Mouse (Mus musculus): ENCODE results near the gene Armh3. TPM values are rescaled to one million over a fixed set of nuclear protein-coding genes. Genes with fewer than 3 reads are reported as not detected.

The Armh3 gene
- polyA plus RNA-seq, 1 experiment from 2014 or later, result 9.6 TPM

DNA sequence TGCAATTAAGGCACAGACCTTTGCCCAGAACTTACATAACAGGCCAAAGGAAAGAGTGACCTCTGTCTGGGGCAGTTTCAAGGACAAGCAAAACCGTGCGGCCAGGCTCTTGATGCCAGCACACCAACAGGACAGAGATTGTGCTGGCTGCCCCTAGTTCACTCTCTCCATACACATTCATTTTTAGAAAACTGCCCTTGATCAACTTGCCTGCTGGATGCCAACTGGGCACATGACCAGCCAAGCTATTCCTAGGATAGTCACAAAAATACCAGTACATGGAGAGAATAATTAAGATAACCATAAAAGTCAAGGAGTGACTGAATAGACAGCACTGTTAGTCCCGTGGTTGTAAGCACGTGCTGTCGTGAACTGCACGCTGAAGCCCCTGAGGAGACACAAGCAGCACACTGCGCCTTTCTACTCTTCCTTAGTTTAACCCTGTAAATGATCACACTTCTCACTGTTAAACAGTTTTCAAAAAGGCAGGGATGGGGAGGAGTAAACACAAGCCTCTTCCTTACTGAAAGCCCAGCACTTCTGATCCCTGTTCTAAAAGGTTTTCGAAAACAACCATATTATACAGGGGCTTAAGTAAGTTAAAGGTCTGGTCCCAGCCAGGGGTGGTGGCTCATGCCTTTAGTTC, 95.8 kb downstream of the Armh3 start:
- Histone ChIP-seq H3K4me3 (ENCODE audit: low read depth, low read length) (no peak overlapping the region), H3K36me3 (ENCODE audit: control insufficient read depth, insufficient read depth, low read length) (0 out of 2 replicates have a peak, but pooled peaks cover 3% of the 10 kb centered on the region), H3K9me3 (replicated peaks; ENCODE audit: control insufficient read depth, low read length) (no peaks in the 10 kb centered on the region), H3K27ac (ENCODE audit: low read depth, low read length) (no peak overlapping the region; the same call in 1 of the 2 replicates), H3K9ac (ENCODE audit: low read depth, low read length) (no peak overlapping the region), H3K27me3 (ENCODE audit: control insufficient read depth, insufficient read depth, low read length) (no peaks in the 10 kb centered on the region), H3K4me1 (ENCODE audit: control insufficient read depth, insufficient read depth, low read length) (0 out of 2 replicates have a peak, but pooled peaks cover 4% of the 10 kb centered on the region), H3K4me2 (no peak overlapping the region)
- ATAC-seq (replicated peaks; ENCODE audit: insufficient number of reproducible peaks, low FRiP score, low TSS enrichment), result no peak
- WGBS (ENCODE audit: insufficient replicate concordance), result 63% methylated on average over 8 of the region's 8 CpGs

DNA sequence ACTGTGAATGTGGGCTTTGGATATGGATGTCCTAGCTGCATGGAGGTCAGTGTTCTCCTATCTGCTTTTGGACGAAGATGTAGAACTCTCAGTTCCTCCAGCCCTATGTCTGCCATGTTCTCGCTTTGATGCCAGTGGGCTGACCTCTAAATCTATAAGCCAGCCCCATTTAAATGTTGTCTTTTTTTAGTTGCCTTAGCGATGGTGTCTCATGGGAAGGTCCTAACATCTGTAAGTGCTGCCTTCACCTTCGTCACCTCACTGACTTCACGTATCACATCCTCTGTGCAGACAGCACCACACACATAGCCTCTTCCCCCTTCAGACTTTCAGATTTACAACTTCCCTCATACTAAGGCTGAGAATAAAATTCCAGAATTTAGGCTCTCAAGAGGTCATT, 97.5 kb downstream of the Armh3 start:
- no peak for ATAC-seq (replicated peaks; ENCODE audit: insufficient number of reproducible peaks, low FRiP score, low TSS enrichment)
- Histone ChIP-seq H3K9ac (ENCODE audit: low read depth, low read length) (no peak overlapping the region), H3K27me3 (ENCODE audit: control insufficient read depth, insufficient read depth, low read length) (no peaks in the 10 kb centered on the region), H3K9me3 (replicated peaks; ENCODE audit: control insufficient read depth, low read length) (no peaks in the 10 kb centered on the region), H3K4me3 (ENCODE audit: low read depth, low read length) (no peak overlapping the region), H3K36me3 (ENCODE audit: control insufficient read depth, insufficient read depth, low read length) (0 out of 2 replicates have a peak, but pooled peaks cover 3% of the 10 kb centered on the region), H3K4me1 (ENCODE audit: control insufficient read depth, insufficient read depth, low read length) (0 out of 2 replicates have a peak, but pooled peaks cover 4% of the 10 kb centered on the region), H3K27ac (ENCODE audit: low read depth, low read length) (no peak overlapping the region), H3K4me2 (no peak overlapping the region)
- WGBS (ENCODE audit: insufficient replicate concordance), result 88% methylated on average over 5 of the region's 5 CpGs

DNA sequence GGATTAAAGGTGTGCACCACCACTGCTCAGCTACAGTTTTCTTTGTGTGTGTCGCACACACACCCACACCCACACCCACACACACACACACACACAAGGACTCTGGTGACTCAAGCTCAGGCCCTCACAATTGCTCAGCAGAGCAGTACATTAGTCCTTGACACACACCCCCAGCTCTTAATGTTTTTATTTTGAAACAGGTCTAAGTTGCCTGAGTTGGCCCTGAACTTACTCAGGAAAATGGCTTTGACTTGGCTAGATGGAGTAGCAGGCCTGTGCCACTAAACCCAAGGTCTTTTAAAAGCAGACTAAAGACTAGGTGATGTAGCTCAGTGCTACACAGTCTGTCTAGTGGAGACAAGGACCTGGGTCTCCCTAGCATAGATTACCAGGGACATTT, 102.6 kb downstream of the Armh3 start:
- no peak overlapping the region for H3K4me3 ChIP-seq (ENCODE audit: low read depth, low read length)
- H3K27me3 ChIP-seq (ENCODE audit: control insufficient read depth, insufficient read depth, low read length), result no peaks in the 10 kb centered on the region
- ATAC-seq (replicated peaks; ENCODE audit: insufficient number of reproducible peaks, low FRiP score, low TSS enrichment), result no peak
- H3K4me1 ChIP-seq (ENCODE audit: control insufficient read depth, insufficient read depth, low read length), result no peaks in the 10 kb centered on the region
- H3K36me3 ChIP-seq (ENCODE audit: control insufficient read depth, insufficient read depth, low read length), result 0 out of 2 replicates have a peak, but pooled peaks cover 3% of the 10 kb centered on the region
- H3K27ac ChIP-seq (ENCODE audit: low read depth, low read length), result no peak overlapping the region
- no peak overlapping the region for H3K4me2 ChIP-seq
- no peaks in the 10 kb centered on the region for H3K9me3 ChIP-seq (replicated peaks; ENCODE audit: control insufficient read depth, low read length)
- WGBS (ENCODE audit: insufficient replicate concordance), result 96% methylated on average over 1 of the region's 1 CpGs
- H3K9ac ChIP-seq (ENCODE audit: low read depth, low read length), result no peak overlapping the region

GRCm38 (mm10) chr19:45882056-45882455, 116.2 kb downstream of the Armh3 start:
- Histone ChIP-seq H3K27ac (ENCODE audit: low read depth, low read length) (no peak overlapping the region), H3K4me2 (no peak overlapping the region), H3K9me3 (replicated peaks; ENCODE audit: control insufficient read depth, low read length) (no peaks in the 10 kb centered on the region), H3K27me3 (ENCODE audit: control insufficient read depth, insufficient read depth, low read length) (no peaks in the 10 kb centered on the region), H3K36me3 (ENCODE audit: control insufficient read depth, insufficient read depth, low read length) (no peaks in the 10 kb centered on the region; the same call in 1 of the 2 replicates), H3K4me1 (ENCODE audit: control insufficient read depth, insufficient read depth, low read length) (no peaks in the 10 kb centered on the region), H3K4me3 (ENCODE audit: low read depth, low read length) (no peak overlapping the region), H3K9ac (ENCODE audit: low read depth, low read length) (no peak overlapping the region)
- ATAC-seq (replicated peaks; ENCODE audit: insufficient number of reproducible peaks, low FRiP score, low TSS enrichment), result no peak
- WGBS (ENCODE audit: insufficient replicate concordance), result 55% methylated on average over 3 of the region's 3 CpGs

DNA sequence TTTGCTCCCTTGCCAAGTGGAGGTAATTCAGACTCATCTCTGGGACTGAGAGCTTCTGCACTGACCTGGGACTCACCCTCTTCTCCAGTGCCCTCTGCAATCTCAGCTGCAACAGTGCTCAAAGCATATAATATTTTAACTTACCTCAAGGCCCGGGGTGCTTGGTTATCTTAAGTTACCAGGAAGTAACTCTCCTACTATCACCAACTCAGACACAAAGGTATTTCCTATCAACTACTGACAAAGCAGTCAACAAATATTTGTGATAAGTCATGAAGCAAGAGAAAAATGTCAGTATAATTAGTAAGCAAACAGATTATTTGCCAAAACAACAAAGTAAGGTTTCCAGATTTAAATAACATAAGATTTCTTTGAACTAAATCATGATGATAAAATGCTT, 125.0 kb downstream of the Armh3 start:
- Histone ChIP-seq H3K36me3 (ENCODE audit: control insufficient read depth, insufficient read depth, low read length) (no peaks in the 10 kb centered on the region), H3K4me2 (no peak overlapping the region), H3K27ac (ENCODE audit: low read depth, low read length) (no peak overlapping the region), H3K4me3 (ENCODE audit: low read depth, low read length) (no peak overlapping the region), H3K4me1 (ENCODE audit: control insufficient read depth, insufficient read depth, low read length) (0 out of 2 replicates have a peak, but pooled peaks cover 8% of the 10 kb centered on the region), H3K27me3 (ENCODE audit: control insufficient read depth, insufficient read depth, low read length) (no peaks in the 10 kb centered on the region), H3K9ac (ENCODE audit: low read depth, low read length) (no peak overlapping the region), H3K9me3 (replicated peaks; ENCODE audit: control insufficient read depth, low read length) (no peaks in the 10 kb centered on the region)
- WGBS (ENCODE audit: insufficient replicate concordance), result 15% methylated on average over 1 of the region's 1 CpGs
- ATAC-seq (replicated peaks; ENCODE audit: insufficient number of reproducible peaks, low FRiP score, low TSS enrichment), result no peak

GRCm38 (mm10) chr19:45855284-45855920, 142.9 kb downstream of the Armh3 start:
- Histone ChIP-seq H3K4me3 (ENCODE audit: low read depth, low read length) (no peak overlapping the region), H3K9ac (ENCODE audit: low read depth, low read length) (no peak overlapping the region)

GRCm38 (mm10) chr19:45854521-45854920, 143.8 kb downstream of the Armh3 start:
- Histone ChIP-seq H3K4me2 (peak overlapping the region; percentile 42), H3K4me3 (ENCODE audit: low read depth, low read length) (no peak overlapping the region), H3K27ac (ENCODE audit: low read depth, low read length) (no peak overlapping the region), H3K9ac (ENCODE audit: low read depth, low read length) (no peak overlapping the region), H3K9me3 (replicated peaks; ENCODE audit: control insufficient read depth, low read length) (no peaks in the 10 kb centered on the region), H3K27me3 (ENCODE audit: control insufficient read depth, insufficient read depth, low read length) (no peaks in the 10 kb centered on the region), H3K36me3 (ENCODE audit: control insufficient read depth, insufficient read depth, low read length) (no peaks in the 10 kb centered on the region), H3K4me1 (ENCODE audit: control insufficient read depth, insufficient read depth, low read length) (peaks cover 12% of the 10 kb centered on the region)
- 48% methylated on average over 7 of the region's 7 CpGs for WGBS (ENCODE audit: insufficient replicate concordance)
- ATAC-seq (replicated peaks; ENCODE audit: insufficient number of reproducible peaks, low FRiP score, low TSS enrichment), result no peak

More at GRCm38 (mm10) chr19:45855284-45855920, 142.9 kb downstream of the Armh3 start:
- ATAC-seq (replicated peaks; ENCODE audit: insufficient number of reproducible peaks, low FRiP score, low TSS enrichment), result no peak
- Histone ChIP-seq H3K4me1 (ENCODE audit: control insufficient read depth, insufficient read depth, low read length) (peaks cover 12% of the 10 kb centered on the region), H3K4me2 (no peak overlapping the region), H3K27ac (ENCODE audit: low read depth, low read length) (0 out of 2 replicates have a peak overlapping the region, but pooled peaks have one; percentile 24), H3K9me3 (replicated peaks; ENCODE audit: control insufficient read depth, low read length) (no peaks in the 10 kb centered on the region), H3K36me3 (ENCODE audit: control insufficient read depth, insufficient read depth, low read length) (no peaks in the 10 kb centered on the region), H3K27me3 (ENCODE audit: control insufficient read depth, insufficient read depth, low read length) (no peaks in the 10 kb centered on the region)
- WGBS (ENCODE audit: insufficient replicate concordance), result 55% methylated on average over 8 of the region's 8 CpGs

DNA sequence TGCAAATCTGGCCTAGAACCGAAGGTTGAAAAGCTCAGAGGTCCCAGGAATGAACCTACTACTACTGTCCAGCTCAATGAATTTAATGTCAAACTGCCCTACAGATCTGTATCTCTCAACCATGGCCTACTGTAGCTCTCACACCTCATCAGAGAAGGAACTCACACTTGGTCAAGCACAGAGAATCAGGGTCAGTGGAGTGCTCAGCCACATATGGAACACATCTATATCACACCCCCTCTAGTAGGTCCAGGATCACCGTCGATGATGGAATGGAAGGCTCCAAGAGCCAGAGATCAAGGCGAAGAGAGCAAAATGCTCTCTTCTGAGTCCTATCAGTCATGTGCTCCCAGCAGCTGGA, 150.6 kb downstream of the Armh3 start:
- no peaks in the 10 kb centered on the region for H3K27me3 ChIP-seq (ENCODE audit: control insufficient read depth, insufficient read depth, low read length)
- H3K4me2 ChIP-seq, result no peak overlapping the region
- WGBS (ENCODE audit: insufficient replicate concordance), result 81% methylated on average over 4 of the region's 4 CpGs
- peaks cover 2% of the 10 kb centered on the region; the same call in 1 of the 2 replicates for H3K4me1 ChIP-seq (ENCODE audit: control insufficient read depth, insufficient read depth, low read length)
- no peak for ATAC-seq (replicated peaks; ENCODE audit: insufficient number of reproducible peaks, low FRiP score, low TSS enrichment)
- H3K4me3 ChIP-seq (ENCODE audit: low read depth, low read length), result no peak overlapping the region
- no peaks in the 10 kb centered on the region for H3K9me3 ChIP-seq (replicated peaks; ENCODE audit: control insufficient read depth, low read length)
- no peak overlapping the region for H3K9ac ChIP-seq (ENCODE audit: low read depth, low read length)
- no peak overlapping the region for H3K27ac ChIP-seq (ENCODE audit: low read depth, low read length)
- H3K36me3 ChIP-seq (ENCODE audit: control insufficient read depth, insufficient read depth, low read length), result no peaks in the 10 kb centered on the region
